Mouse (Mus musculus) bone marrow macrophage, adult 2 months (primary cell): ENCODE measurements around the gene Anxa9.

Experiments used
- CTCF ChIP-seq: IDR thresholded peaks from 2 replicates; pipeline ENCODE4 v1.5.1; 2012; ENCODE audit warnings: low read depth, mild to moderate bottlenecking, low read length, moderate library complexity
- POLR2A ChIP-seq: IDR thresholded peaks from 2 replicates; pipeline ENCODE4 v1.6.1; 2012; ENCODE audit warnings: mild to moderate bottlenecking, low read depth, low read length, borderline replicate concordance

GRCm38 (mm10) chr3:95349491-95349890, 42.5 kb upstream of the Anxa9 start:
- no peak for TF ChIP-seq CTCF
- no peak for TF ChIP-seq POLR2A
